Mouse (Mus musculus): ENCODE data around the gene Vmn2r18. TPM values are rescaled to one million over a fixed set of nuclear protein-coding genes. Genes with fewer than 3 reads are reported as not detected.
A peak's percentile ranks its signal among the peaks of the same experiment; 100 is the strongest.

Vmn2r18 gene
- polyA plus RNA-seq (2016; fragmentation: Nextera tagmentation; extraction: Ambion mirVana) = 0.16 and 0.20 TPM in 2 replicates

DNA sequence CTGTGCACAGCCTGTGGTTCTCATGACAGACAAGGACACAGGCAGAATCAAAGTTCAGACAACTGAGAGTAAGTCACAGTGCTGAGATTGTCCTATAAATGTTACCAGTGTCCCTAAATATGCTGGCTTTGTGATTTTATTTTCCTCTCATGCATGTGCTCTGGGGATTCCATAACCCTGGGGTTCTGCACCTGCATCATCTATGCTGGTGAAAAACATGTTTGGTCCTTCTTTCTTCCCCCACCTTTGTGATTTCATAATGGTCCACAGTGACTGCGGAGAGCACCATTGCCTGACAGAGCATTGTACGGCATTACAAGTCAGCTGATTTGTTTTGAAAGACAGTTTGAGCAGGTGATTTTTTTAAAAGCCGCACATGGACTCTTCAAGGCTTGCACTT, at the start of gene Vmn2r18:
TSS of gene Vmn2r18 (minus strand) at position 101 of the 400 bp plus-strand sequence.
- 86% methylated on average over 3 of the region's 3 CpGs for WGBS
- no peak for DNase-seq (ENCODE audit: low spot score)
- no peak within 1 kb of the TSS for H3K4me3 ChIP-seq
- no peaks in the 10 kb centered on the region for H3K27me3 ChIP-seq (ENCODE audit: low read depth, poor library complexity, severe bottlenecking)
- no peaks in the 10 kb centered on the region for H3K36me3 ChIP-seq
- H3K27ac ChIP-seq (replicated peaks) = no peak within 1 kb of the TSS
- no peaks in the 10 kb centered on the region for H3K4me1 ChIP-seq
- H3K9me3 ChIP-seq (replicated peaks) = no peaks in the 10 kb centered on the region; the same call in 1 of the 2 replicates

DNA sequence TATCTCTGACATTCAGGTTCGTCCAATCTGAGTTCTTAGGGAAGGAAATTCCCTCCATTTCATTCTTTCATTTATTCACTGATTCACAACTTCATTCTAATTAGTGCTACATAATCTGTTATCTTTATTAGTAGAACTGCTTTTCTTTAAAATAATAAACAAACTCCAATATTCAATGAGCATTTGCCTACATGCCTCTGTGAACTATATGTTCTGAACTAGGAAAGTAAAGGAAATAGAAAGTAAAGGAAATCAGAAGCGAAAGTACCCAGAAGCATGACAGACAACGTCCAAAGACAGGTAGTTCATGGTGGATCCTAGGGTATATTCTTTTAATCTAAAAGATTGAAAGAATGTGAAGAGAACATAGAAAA, 45.6 kb upstream of the Vmn2r18 start:
- DNase-seq (ENCODE audit: low spot score) = no peak
- peak overlapping the region; percentile 87 for H3K4me3 ChIP-seq
- no peaks in the 10 kb centered on the region for H3K27me3 ChIP-seq (ENCODE audit: low read depth, poor library complexity, severe bottlenecking)
- peaks cover 12% of the 10 kb centered on the region for H3K4me1 ChIP-seq
- peaks cover 34% of the 10 kb centered on the region for H3K36me3 ChIP-seq
- 64% methylated on average over 3 of the region's 3 CpGs for WGBS
- H3K9me3 ChIP-seq (replicated peaks) = no peaks in the 10 kb centered on the region
- H3K27ac ChIP-seq (replicated peaks) = peak overlapping the region; percentile 94

DNA sequence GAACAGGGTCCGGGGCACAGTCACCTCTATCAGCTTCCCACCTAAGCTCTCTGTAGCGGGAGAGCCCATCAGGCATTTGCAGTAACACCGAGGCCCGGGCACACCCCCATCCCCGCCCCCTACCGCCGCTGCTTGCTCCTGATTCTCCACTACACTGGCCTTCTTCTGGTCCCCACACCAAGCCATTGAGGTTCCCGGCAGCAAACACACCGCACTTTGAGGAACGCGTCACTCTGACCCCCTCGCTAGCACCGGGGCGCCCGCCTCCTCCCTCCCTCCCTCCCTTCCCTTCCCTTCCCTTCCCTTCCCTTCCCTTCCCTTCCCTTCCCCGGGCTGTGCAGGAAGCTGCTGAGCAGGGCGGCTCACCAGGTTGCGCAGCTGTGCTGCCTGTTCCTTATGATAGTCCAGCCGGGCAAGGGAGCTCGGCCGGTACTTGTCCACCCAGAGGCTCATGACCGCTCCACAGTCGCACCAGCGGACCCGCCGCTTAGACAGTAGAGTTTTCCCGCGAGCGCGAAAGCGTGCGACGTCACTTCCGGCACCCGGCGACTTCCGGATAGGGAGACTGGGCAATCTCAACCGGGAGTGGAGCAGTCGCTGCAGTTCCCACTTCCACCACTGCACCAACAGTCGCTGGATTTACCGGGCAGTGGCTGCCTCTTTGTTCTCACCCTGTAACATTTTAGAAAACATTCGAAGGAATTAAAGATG, 45.0 kb upstream of the Vmn2r18 start, which contains the start of gene Rfc3:
TSS of gene Rfc3 (minus strand) at position 543 of the 711 bp plus-strand sequence.
- Histone ChIP-seq H3K36me3 (peaks cover 40% of the 10 kb centered on the region), H3K4me3 (peak within 1 kb of the TSS; percentile 87), H3K9me3 (replicated peaks) (no peaks in the 10 kb centered on the region), H3K27me3 (ENCODE audit: low read depth, poor library complexity, severe bottlenecking) (no peaks in the 10 kb centered on the region), H3K4me1 (peaks cover 12% of the 10 kb centered on the region), H3K27ac (replicated peaks) (peak within 1 kb of the TSS; percentile 94)
- WGBS = under 1% methylated on average over 41 of the region's 42 CpGs
- peak; percentile 98 for DNase-seq (ENCODE audit: low spot score)

DNA sequence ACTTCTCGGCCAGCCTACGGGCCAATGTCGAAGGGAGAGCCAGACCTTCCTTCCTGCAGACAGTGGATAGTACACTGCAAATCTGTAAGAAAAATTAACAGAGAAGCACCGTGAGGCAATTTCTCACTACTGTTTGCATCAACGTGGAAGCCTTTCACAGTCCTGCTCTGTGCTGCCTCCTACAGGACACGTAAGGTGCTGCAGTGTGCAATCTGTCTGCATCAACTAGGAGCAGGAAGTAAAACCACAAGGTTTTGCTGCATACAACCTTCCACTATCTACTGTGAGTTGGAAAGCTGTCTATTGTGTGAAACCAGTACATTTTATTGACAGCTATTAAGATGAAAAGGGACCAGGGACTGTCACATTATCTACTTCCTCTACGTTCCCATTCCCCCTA, 39.0 kb upstream of the Vmn2r18 start:
- DNase-seq (ENCODE audit: low spot score) = no peak
- Histone ChIP-seq H3K4me1 (peaks cover 8% of the 10 kb centered on the region), H3K4me3 (no peak overlapping the region), H3K9me3 (replicated peaks) (0 out of 2 replicates have a peak, but pooled peaks cover 7% of the 10 kb centered on the region), H3K27ac (replicated peaks) (no peak overlapping the region), H3K36me3 (peaks cover 100% of the 10 kb centered on the region), H3K27me3 (ENCODE audit: low read depth, poor library complexity, severe bottlenecking) (no peaks in the 10 kb centered on the region)
- 95% methylated on average over 7 of the region's 7 CpGs for WGBS

DNA sequence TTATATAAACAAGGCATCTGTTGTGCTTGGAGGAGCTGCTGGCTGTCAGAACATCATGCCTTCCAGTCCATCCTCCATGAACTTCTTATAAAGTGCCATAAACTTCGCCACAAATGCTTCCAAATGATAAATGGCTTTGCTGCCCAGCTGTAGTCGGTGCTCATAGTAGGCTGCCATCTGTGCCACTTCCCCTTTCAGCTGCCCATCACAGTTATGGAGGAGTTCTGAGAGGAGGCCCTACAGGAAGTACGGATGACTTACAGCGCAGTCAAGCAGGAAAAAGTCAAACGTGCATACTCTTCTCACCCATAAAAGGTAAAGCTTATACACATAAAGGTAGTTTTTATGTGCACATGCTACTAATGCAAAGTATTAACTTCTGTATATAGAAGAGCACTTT, 37.0 kb upstream of the Vmn2r18 start:
- Histone ChIP-seq H3K27me3 (ENCODE audit: low read depth, poor library complexity, severe bottlenecking) (no peaks in the 10 kb centered on the region), H3K27ac (replicated peaks) (no peak overlapping the region), H3K4me1 (no peaks in the 10 kb centered on the region), H3K9me3 (replicated peaks) (0 out of 2 replicates have a peak, but pooled peaks cover 7% of the 10 kb centered on the region), H3K36me3 (peaks cover 82% of the 10 kb centered on the region), H3K4me3 (no peak overlapping the region)
- no peak for DNase-seq (ENCODE audit: low spot score)
- 96% methylated on average over 5 of the region's 5 CpGs for WGBS

DNA sequence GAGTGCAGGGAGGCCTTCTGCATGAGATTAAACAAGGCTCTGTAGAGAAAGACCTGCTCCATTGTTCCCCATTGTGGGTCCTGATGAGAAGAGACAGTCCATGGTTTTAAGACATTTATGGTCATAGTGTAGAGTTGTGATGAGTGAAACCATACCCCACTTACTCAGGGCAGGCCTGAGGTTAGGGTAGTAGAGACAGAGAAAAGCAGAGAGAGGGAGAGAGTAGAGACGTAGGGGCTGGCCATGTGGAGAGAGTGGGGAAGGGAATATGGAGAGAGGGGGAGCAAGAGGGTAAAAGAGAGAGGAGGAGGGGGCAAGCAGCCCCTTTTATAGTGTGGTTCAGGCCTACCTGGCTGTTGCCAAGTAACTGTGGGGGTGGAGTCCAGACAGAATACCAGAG, 36.3 kb upstream of the Vmn2r18 start:
- Histone ChIP-seq H3K27me3 (ENCODE audit: low read depth, poor library complexity, severe bottlenecking) (no peaks in the 10 kb centered on the region), H3K36me3 (peaks cover 74% of the 10 kb centered on the region), H3K4me3 (no peak overlapping the region), H3K4me1 (no peaks in the 10 kb centered on the region), H3K9me3 (replicated peaks) (0 out of 2 replicates have a peak, but pooled peaks cover 7% of the 10 kb centered on the region), H3K27ac (replicated peaks) (no peak overlapping the region)
- DNase-seq (ENCODE audit: low spot score) = no peak
- WGBS = 89% methylated on average over 1 of the region's 1 CpGs

DNA sequence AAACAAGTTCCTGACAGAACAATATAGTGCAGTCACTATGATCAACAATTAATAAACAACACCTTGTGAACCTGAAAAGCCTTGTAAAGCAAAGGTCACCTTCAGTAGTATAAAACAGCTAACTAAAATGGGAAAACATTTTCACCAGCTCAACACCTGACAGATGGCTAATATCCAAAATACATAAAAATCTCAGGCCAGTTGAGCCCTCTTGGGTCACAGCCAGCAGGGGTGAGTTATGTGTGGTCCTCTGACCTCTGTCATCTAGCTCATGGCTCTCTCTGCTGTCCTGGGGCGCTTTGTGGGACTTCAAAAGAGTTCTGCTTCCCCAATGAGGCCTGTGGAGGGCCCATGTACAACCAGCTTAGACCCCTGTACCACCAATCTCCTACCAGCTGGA, 4.1 kb downstream of the Vmn2r18 start:
- no peaks in the 10 kb centered on the region for H3K36me3 ChIP-seq
- H3K4me1 ChIP-seq = no peaks in the 10 kb centered on the region
- WGBS = 52% methylated on average over 1 of the region's 1 CpGs
- no peaks in the 10 kb centered on the region for H3K9me3 ChIP-seq (replicated peaks)
- no peak overlapping the region for H3K4me3 ChIP-seq
- H3K27me3 ChIP-seq (ENCODE audit: low read depth, poor library complexity, severe bottlenecking) = no peaks in the 10 kb centered on the region
- H3K27ac ChIP-seq (replicated peaks) = no peak overlapping the region
- DNase-seq (ENCODE audit: low spot score) = no peak

Other genes starting within 250 kb of the Vmn2r18 start
- not detected in 2 replicates for gene Gm42906, start 177.9 kb downstream of the Vmn2r18 start, polyA plus RNA-seq (2016; fragmentation: Nextera tagmentation; extraction: Ambion mirVana)
- gene Rfc3, start 45.2 kb upstream of the Vmn2r18 start, polyA plus RNA-seq (2016; fragmentation: Nextera tagmentation; extraction: Ambion mirVana) = 152 and 161 TPM in 2 replicates